Mouse (Mus musculus): ENCODE results near the gene Setd2. TPM values are rescaled to one million over a fixed set of nuclear protein-coding genes. Genes with fewer than 3 reads are reported as not detected.
A peak's percentile ranks its signal among the peaks of the same experiment; 100 is the strongest.

The Setd2 gene
- polyA plus RNA-seq, 1 experiment from 2014 or later: 44.7 TPM

DNA sequence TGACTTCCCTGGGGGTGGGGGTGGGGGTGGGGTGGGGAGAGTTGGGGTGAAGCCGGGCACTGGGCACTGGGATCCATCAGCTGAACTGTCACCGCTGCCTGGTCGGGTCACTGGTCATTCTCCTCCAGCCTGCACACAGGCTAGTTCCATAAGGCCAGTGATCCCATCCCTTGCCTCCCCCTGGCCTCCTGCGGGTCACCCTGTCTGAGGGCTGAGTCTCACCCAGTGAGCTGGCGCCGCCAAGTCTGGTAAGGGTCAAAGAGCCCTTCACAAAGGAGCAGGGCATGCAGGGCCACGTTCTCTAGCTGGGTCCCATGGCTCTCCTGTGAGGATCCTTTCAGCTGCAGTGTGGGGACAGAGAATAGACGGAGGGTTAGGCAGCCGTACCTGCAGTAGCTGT lies 111.4 kb downstream of the Setd2 start:
- ATAC-seq (ENCODE audit: low FRiP score, low read depth): no peak
- no peaks in the 10 kb centered on the region for H3K36me3 ChIP-seq
- peaks cover 10% of the 10 kb centered on the region; the same call in 1 of the 2 replicates for H3K27me3 ChIP-seq
- no peak overlapping the region for H3K27ac ChIP-seq (replicated peaks)
- no peaks in the 10 kb centered on the region for H3K9me3 ChIP-seq
- H3K9ac ChIP-seq (replicated peaks): no peak overlapping the region
- 71% methylated on average over 9 of the region's 9 CpGs for WGBS
- H3K4me2 ChIP-seq (replicated peaks): no peak overlapping the region
- no peaks in the 10 kb centered on the region for H3K4me1 ChIP-seq
- no peak overlapping the region for H3K4me3 ChIP-seq

DNA sequence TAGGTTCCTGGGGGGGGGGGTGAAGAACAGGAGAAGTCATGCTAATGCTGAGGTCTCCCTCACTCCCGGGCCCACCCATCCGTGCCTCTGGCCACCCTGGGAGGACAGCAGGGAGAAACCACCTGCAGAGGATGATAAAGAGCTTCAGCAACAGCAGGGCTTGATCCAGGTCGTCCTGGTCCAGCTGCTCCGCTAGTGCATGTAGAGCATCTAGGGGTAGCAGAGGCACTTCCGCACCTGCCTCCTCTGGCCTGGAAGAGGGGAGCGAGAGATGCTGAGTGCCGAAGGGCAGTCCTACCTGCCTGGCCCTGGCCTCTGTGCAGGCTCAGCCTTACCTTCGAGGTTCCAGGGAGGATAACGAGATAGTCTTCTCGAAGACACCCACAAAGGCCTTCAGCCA lies 111.9 kb downstream of the Setd2 start:
- Histone ChIP-seq H3K4me2 (replicated peaks) (no peak overlapping the region), H3K27me3 (peaks cover 10% of the 10 kb centered on the region; the same call in 1 of the 2 replicates), H3K27ac (replicated peaks) (no peak overlapping the region), H3K4me1 (peaks cover 3% of the 10 kb centered on the region), H3K4me3 (no peak overlapping the region), H3K9ac (replicated peaks) (no peak overlapping the region), H3K36me3 (no peaks in the 10 kb centered on the region), H3K9me3 (no peaks in the 10 kb centered on the region)
- ATAC-seq (ENCODE audit: low FRiP score, low read depth): no peak
- WGBS: 82% methylated on average over 10 of the region's 10 CpGs

DNA sequence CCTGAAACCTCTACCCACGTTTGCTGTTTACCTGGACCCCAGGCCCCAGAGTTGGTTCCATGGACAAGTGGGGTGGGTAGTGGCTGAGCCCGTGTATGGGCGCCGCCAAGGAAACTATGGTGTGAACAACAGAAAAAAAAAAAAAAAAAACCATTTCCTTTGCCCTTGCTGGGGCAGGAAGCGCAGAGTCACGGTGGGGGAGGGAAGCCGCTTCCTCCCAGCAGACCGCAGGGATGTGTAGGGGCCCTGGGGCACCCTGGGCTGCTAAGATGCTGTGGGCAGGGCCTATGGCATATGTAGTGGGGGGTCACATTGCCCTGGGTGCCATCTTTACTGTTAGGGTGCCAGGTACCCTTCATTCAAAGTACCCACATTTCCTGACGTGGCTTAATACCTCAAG lies 112.8 kb downstream of the Setd2 start:
- no peak overlapping the region for H3K27ac ChIP-seq (replicated peaks)
- H3K36me3 ChIP-seq: no peaks in the 10 kb centered on the region
- H3K4me3 ChIP-seq: no peak overlapping the region
- no peaks in the 10 kb centered on the region for H3K9me3 ChIP-seq
- peaks cover 10% of the 10 kb centered on the region; the same call in 1 of the 2 replicates for H3K27me3 ChIP-seq
- ATAC-seq (ENCODE audit: low FRiP score, low read depth): no peak
- WGBS: 90% methylated on average over 9 of the region's 9 CpGs
- H3K9ac ChIP-seq (replicated peaks): no peak overlapping the region
- no peak overlapping the region for H3K4me2 ChIP-seq (replicated peaks)
- H3K4me1 ChIP-seq: peaks cover 13% of the 10 kb centered on the region

DNA sequence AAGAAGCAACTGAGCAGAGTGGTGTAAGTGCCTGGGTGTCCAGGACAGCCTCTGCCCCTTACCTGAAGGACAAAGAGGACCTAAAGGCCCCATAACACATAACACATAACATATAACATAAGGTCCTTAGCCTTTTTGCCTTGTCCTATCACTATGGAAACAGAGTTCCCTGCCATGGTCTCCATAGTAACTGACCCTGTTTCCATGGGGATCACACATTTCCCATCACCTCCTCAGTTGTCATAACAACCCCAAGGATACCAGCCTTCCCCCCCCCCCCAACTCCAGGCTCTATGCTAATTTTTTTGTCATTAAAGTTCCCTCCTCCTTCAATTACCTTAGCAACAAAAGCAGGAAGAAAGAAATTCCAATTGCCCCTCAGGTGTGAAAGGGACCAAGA lies 117.4 kb downstream of the Setd2 start:
- no peaks in the 10 kb centered on the region for H3K36me3 ChIP-seq
- ATAC-seq (ENCODE audit: low FRiP score, low read depth): no peak
- peaks cover 42% of the 10 kb centered on the region for H3K4me1 ChIP-seq
- H3K4me2 ChIP-seq (replicated peaks): peak overlapping the region; percentile 22; the same call in 1 of the 2 replicates
- H3K27me3 ChIP-seq: peaks cover 38% of the 10 kb centered on the region
- H3K4me3 ChIP-seq: no peak overlapping the region
- no peak overlapping the region for H3K9ac ChIP-seq (replicated peaks)
- peak overlapping the region; percentile 69 for H3K27ac ChIP-seq (replicated peaks)
- no peaks in the 10 kb centered on the region for H3K9me3 ChIP-seq

DNA sequence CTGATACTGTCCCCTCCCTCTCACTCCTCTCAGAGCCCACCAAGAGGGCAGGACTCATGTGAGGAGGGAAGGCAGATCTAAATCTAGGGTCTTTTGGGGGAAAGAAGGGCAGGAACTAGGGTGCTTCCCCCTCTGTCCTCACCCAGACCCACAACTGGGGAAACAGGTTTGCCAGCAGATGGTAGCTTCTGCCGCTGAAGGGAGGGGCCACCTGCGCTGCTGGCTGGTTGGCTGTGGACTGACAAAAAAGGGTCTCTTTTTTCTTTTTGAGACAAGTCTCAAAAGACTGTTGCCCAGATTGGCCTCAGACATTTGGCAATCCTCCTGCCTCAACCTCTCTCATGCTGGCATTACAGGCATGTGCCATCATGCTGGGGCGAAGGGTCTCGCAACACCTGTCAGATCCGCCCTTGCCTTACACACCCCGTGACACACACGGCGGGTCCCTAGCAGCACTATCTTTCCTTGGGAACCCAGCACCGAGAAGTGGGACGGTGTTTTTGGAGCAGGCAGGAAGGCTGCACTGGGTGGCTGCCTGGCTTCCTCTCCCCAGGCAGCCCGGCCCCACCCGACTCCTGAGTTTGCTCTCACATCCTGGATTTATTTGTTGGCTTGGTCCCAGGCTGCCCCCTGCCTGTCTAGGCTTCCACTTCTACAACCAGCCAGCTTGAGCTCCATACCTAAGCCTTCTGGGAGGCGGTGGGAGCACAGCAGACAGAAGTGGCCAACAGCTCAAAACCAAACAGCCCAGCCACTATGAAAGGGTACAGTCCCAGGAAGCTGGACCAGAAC lies 119.7 kb downstream of the Setd2 start:
- H3K27me3 ChIP-seq: peaks cover 38% of the 10 kb centered on the region
- 46% methylated on average over 13 of the region's 13 CpGs for WGBS
- no peaks in the 10 kb centered on the region for H3K36me3 ChIP-seq
- H3K27ac ChIP-seq (replicated peaks): no peak overlapping the region
- H3K9me3 ChIP-seq: no peaks in the 10 kb centered on the region
- ATAC-seq (ENCODE audit: low FRiP score, low read depth): no peak
- peaks cover 50% of the 10 kb centered on the region for H3K4me1 ChIP-seq
- H3K9ac ChIP-seq (replicated peaks): no peak overlapping the region; the same call in 1 of the 2 replicates
- H3K4me2 ChIP-seq (replicated peaks): peak overlapping the region; percentile 98
- no peak overlapping the region for H3K4me3 ChIP-seq

DNA sequence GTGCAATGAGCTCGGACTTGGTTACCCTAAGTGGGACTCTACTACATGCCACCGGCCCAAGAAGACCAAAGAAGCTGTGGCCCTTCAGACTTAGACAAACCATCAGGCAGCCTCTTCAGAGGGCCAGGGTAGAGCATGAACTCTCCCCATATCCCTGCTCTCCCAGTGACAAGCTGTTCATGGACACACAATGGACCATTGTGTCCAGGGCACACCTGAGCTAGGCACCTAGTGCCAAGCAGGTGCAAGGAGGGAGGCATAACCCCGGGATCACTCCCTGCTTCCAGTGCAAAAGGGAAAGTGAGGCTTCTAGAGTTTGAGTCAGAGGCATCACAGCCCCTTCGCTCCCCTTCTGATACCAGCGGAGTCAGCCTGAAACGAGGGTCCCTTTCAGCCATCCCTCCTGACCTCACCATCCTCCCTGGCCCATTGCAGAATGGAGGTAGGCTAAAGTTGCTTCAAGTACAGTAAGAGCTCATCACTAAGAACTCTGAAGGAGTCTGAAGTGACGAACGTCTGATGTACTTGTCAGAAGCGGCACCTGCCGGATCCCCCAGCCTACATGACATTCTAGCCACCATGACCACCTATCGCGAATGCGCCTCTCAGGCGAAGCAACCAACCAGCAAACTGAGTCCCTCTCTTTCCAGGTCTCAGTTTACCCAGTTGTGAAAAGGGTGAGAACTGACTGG lies 120.7 kb downstream of the Setd2 start:
- H3K27me3 ChIP-seq: peaks cover 38% of the 10 kb centered on the region
- H3K4me1 ChIP-seq: peaks cover 59% of the 10 kb centered on the region
- H3K9me3 ChIP-seq: no peaks in the 10 kb centered on the region
- H3K36me3 ChIP-seq: no peaks in the 10 kb centered on the region
- H3K4me2 ChIP-seq (replicated peaks): peak overlapping the region; percentile 98
- WGBS: 23% methylated on average over 14 of the region's 14 CpGs
- peak overlapping the region; percentile 66 for H3K9ac ChIP-seq (replicated peaks)
- H3K27ac ChIP-seq (replicated peaks): no peak overlapping the region
- ATAC-seq (ENCODE audit: low FRiP score, low read depth): no peak
- peak overlapping the region; percentile 74 for H3K4me3 ChIP-seq

DNA sequence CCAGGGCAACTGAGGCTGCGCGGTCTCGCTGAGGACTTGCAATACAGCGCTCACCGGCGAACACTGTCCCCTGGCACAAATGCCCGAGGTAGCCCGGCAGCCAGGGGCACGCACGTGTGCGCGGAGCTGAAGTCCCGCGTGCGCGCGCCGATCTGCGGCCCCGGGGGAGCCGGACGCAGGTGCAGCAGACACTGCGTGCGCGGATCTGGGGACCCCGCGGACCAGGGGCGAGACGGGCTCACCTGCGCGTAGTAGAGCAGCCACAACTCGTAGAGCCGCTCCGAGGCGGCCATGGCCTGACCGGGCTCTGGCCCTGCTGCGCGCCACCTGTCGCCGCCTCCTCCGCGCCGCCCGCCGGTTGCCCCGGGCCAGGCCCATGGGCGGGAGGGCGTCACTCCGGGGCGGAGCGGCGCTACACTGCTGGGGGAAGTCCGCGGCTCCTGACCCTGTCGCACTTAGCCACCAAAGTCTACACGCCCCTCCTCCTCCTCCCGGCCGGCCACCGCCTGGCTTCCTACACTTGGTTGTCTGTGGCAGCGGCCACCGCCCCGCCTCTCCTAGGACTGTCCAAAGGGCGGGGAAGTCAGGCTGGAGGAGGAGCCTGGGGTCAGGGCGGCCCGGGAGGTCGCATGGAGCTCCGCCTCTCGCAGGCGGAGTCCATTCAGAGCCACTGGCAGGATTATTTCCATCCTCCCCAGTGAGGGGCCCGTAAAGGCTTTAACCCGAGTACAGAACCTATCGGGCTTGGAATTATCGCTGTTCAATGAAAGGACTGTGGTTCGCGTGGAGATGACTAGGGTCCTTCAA lies 121.5 kb downstream of the Setd2 start, which contains the start of gene Nbeal2:
Nbeal2 (minus strand) TSS at position 507 of the 807 bp plus-strand sequence.
- Histone ChIP-seq H3K9me3 (no peaks in the 10 kb centered on the region), H3K27me3 (peaks cover 33% of the 10 kb centered on the region), H3K27ac (replicated peaks) (peak within 1 kb of the TSS; percentile 1; the same call in 1 of the 2 replicates), H3K4me3 (peak within 1 kb of the TSS; percentile 74), H3K4me2 (replicated peaks) (peak within 1 kb of the TSS; percentile 98), H3K4me1 (peaks cover 59% of the 10 kb centered on the region), H3K36me3 (no peaks in the 10 kb centered on the region), H3K9ac (replicated peaks) (peak within 1 kb of the TSS; percentile 66)
- ATAC-seq (ENCODE audit: low FRiP score, low read depth): peak; percentile 76
- under 1% methylated on average over 71 of the region's 75 CpGs for WGBS

DNA sequence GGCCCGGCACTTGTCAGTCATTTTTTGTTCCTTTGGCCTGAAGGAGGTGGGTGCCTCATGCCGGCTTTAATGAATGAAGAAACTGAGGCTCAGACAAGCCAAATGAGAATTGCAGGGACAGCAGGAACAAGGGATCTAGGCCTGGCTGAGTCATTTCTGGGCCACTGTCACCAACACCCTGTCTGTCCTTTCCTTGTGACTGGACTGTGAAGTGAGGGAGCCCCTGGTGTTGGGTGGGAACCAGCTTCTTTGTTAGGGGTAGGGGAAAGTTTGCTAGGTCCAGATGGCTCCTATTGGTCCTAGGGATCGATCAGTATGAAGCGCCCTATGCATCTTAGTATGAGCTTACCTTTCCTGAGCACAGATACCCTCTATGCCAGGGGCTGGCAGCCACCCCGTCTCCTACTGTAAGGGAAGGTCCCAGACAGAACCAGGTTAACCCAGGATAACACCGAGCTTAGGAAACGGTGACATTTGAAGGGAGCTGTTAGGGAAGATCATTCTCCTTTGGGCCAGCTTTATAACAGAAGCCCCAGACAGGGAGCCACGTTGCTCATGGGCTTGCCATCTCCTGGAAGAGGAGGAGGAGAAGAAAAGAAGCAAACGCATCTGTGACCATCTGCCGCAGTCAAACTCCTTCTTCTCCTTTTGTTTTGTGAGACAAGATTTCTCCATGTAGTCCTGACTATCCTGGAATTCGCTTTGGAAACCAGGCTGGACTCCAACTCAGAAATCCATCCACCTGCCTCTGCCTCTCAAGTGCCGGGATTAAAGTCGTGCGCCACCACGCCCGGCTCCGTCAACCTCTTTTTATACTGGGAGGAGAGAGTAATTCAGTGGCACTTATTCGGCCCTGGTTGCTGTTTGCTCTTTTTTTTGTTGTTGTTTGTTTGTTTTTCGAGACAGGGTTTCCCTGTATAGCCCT lies 122.6 kb downstream of the Setd2 start:
- no peak for ATAC-seq (ENCODE audit: low FRiP score, low read depth)
- Histone ChIP-seq H3K4me1 (peaks cover 48% of the 10 kb centered on the region), H3K9ac (replicated peaks) (no peak overlapping the region), H3K27me3 (peaks cover 33% of the 10 kb centered on the region), H3K27ac (replicated peaks) (peak overlapping the region; percentile 93), H3K4me2 (replicated peaks) (peak overlapping the region; percentile 98), H3K4me3 (0 out of 2 replicates have a peak overlapping the region, but pooled peaks have one; percentile 74), H3K36me3 (no peaks in the 10 kb centered on the region), H3K9me3 (no peaks in the 10 kb centered on the region)
- WGBS: 81% methylated on average over 19 of the region's 19 CpGs

DNA sequence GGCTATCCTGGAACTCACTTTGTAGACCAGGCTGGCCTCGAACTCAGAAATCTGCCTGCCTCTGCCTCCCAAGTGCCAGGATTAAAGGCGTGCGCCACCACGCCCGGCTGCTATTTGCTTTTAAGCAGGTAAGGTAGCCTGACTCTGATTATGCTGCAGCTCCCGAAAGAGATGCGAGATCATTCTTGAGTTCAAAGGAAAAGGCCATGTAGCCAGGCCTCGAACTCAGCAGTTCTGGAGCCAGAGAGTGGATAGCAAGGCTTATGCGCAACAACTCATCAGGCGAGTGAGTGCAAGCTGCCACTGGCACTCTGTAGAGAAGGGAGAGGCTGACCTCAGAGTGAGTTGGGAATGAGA lies 123.2 kb downstream of the Setd2 start:
- Histone ChIP-seq H3K27me3 (peaks cover 33% of the 10 kb centered on the region), H3K9me3 (no peaks in the 10 kb centered on the region), H3K36me3 (no peaks in the 10 kb centered on the region), H3K27ac (replicated peaks) (peak overlapping the region; percentile 93), H3K4me1 (peaks cover 43% of the 10 kb centered on the region), H3K4me2 (replicated peaks) (peak overlapping the region; percentile 71), H3K9ac (replicated peaks) (peak overlapping the region; percentile 85), H3K4me3 (peak overlapping the region; percentile 73)
- ATAC-seq (ENCODE audit: low FRiP score, low read depth): no peak
- WGBS: 86% methylated on average over 10 of the region's 10 CpGs

DNA sequence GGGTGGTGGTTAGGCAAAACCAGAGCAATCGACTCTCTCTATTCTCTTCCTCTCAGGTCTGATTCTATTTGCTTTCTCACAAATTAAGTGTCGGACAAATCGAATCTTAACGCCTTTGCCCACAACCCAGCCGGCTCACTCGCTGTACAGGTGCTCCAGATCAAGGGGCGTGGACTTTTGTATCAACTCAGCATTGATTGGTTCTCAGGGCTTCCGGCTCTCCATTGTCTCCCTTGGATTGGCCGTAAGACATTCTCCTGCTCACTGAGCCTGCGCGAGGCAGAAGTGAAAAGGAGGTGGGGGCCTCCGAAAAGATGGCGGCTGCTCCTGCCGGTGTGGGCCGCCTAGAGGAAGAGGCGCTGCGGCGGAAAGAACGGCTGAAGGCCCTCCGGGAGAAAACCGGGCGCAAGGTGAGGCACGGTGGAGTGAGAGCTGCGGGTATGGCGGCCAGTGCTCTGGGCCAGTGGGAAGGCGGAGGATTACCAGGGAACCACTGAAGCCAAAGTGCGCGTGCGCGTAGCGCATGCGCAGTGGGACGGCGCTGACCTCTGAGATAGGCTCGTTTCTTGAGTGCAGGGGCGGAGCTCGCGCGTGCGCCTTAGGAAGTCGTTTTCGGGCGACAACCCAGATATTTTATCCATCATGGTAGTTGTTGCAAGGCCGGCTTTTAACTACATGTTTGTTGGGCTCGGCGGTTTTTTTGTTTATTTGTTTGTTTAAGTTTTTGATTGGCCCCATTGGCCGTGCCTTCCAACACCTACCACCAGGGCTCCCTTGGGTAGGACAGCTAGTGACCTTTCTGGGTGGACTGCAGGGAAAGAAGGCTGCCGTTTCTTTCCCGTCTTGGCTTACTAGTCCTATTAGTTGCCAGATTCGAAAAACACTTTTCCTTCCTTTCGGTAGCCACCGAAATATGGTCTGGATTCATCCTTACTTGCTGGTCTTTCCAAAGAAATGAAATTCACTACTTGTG lies 124.1 kb downstream of the Setd2 start, which contains the start of gene Ccdc12:
Ccdc12 (plus strand) TSS at position 255 of the 973 bp plus-strand sequence.
- H3K27me3 ChIP-seq: peaks cover 24% of the 10 kb centered on the region
- peaks cover 43% of the 10 kb centered on the region for H3K4me1 ChIP-seq
- peak within 1 kb of the TSS; percentile 85 for H3K9ac ChIP-seq (replicated peaks)
- H3K27ac ChIP-seq (replicated peaks): peak within 1 kb of the TSS; percentile 93
- H3K9me3 ChIP-seq: no peaks in the 10 kb centered on the region
- peak; percentile 96 for ATAC-seq (ENCODE audit: low FRiP score, low read depth)
- H3K36me3 ChIP-seq: no peaks in the 10 kb centered on the region
- peak within 1 kb of the TSS; percentile 73 for H3K4me3 ChIP-seq
- H3K4me2 ChIP-seq (replicated peaks): peak within 1 kb of the TSS; percentile 71
- under 1% methylated on average over 52 of the region's 52 CpGs for WGBS
